Comparison of ENCODE assay signal across 13 mouse cellular contexts in the genomic region with DNA sequence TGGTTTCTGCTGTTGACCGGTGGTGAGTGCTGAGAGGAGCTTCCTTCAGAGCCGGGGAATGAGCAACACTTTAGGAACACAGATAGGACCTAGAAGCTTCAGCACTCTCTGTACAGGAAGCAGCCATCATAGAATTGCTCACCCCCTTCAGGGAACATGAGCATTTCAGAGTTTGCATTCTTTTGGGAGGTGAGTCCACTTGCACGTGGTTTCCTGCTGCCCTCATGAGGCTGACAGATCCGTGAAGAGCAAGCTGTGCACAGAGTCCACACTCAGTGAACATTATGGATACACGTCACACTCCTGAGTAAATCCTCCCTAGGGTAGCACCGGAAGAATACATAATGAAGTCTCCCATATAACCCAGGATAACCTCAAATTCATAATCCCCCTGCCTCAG.
A peak's percentile ranks its signal among the peaks of the same experiment; 100 is the strongest.
DNase-seq lines count a peak whose midpoint lies in the region; ATAC-seq and TF ChIP-seq lines count a peak whose summit lies in the region.
"Had no signal": no experiment of that assay in that cellular context is flagged by ENCODE, and none has a peak within 500 bp of the region (broad histone marks: within the 10 kb centered on the region; RNA-seq: fewer than 3 reads in every experiment).

No protein-coding gene starts in this region.

- no peak overlapping the region for H3K4me3 ChIP-seq in forebrain, embryonic 10.5 days
- no peak overlapping the region for H3K4me3 ChIP-seq in forebrain, embryonic 15.5 days
- no peak overlapping the region for H3K4me3 ChIP-seq in kidney, postnatal 0 days (replicated peaks; ENCODE audit: low read depth, low read length)
- no peak overlapping the region for H3K4me3 ChIP-seq in CH12.LX (replicated peaks in 1 of 3; ENCODE audit: low read depth in 2 of 3, low read length in 2 of 3, poor library complexity in 1 of 3)
- 0 out of 2 replicates have a peak overlapping the region, but pooled peaks have one; percentile 18 for H3K4me3 ChIP-seq in limb, embryonic 10.5 days
- H3K4me3 ChIP-seq: heart, embryonic 12.5 days had no signal

- H3K9ac ChIP-seq in forebrain, embryonic 15.5 days (replicated peaks), result no peak overlapping the region
- H3K9ac ChIP-seq in kidney, postnatal 0 days (ENCODE audit: low read depth, low read length), result no peak overlapping the region
- H3K9ac ChIP-seq in CH12.LX (ENCODE audit: insufficient read depth, low read depth), result no peak overlapping the region

- H3K36me3 ChIP-seq in forebrain, embryonic 10.5 days (replicated peaks), result no peaks in the 10 kb centered on the region
- no peaks in the 10 kb centered on the region for H3K36me3 ChIP-seq in forebrain, embryonic 15.5 days
- no peaks in the 10 kb centered on the region for H3K36me3 ChIP-seq in kidney, postnatal 0 days (ENCODE audit: insufficient read depth, low read length)
- H3K36me3 ChIP-seq in CH12.LX (replicated peaks in 1 of 2; ENCODE audit: control insufficient read depth in 1 of 2, insufficient read depth in 1 of 2, low read length in 1 of 2), result peaks cover 0 to 25% of the 10 kb centered on the region in 2 experiments
- no peaks in the 10 kb centered on the region for H3K36me3 ChIP-seq in limb, embryonic 10.5 days
- H3K36me3 ChIP-seq: heart, embryonic 12.5 days had no signal

- intact Hi-C loops in left cerebral cortex, postnatal 4 days (cut with DNase I), result no loop called here

- TF ChIP-seq POLR2A in CH12.LX (IDR thresholded peaks at IDR 0.05; ENCODE audit: low read depth, low read length), result no peak

- in situ Hi-C loops in CH12.LX (cut with MboI; ENCODE audit: low pct_ligation_motif_present, low pct_unique_long_range_greater_than_20kb, low sequenced_read_pairs), result no loop called here

- TF ChIP-seq RAD21 in CH12.LX (IDR thresholded peaks at IDR 0.05; ENCODE audit: low read depth, low read length), result peak; percentile 15

- dilution Hi-C loops in CH12.LX (cut with MboI; ENCODE audit: extremely low pct_ligation_motif_present, extremely low pct_unique_long_range_greater_than_20kb, low sequenced_read_pairs), result no loop called here

- no peak for ATAC-seq in forebrain, embryonic 15.5 days (replicated peaks)
- no peak for ATAC-seq in kidney, postnatal 0 days (replicated peaks; ENCODE audit: low FRiP score, low read depth)

- WGBS in forebrain, embryonic 10.5 days, result 76% methylated on average over 6 of the region's 6 CpGs
- WGBS in forebrain, embryonic 15.5 days, result 68% methylated on average over 6 of the region's 6 CpGs
- WGBS in kidney, postnatal 0 days, result 46% methylated on average over 6 of the region's 6 CpGs
- 75% methylated on average over 6 of the region's 6 CpGs for WGBS in limb, embryonic 10.5 days

- H3K4me2 ChIP-seq in forebrain, embryonic 15.5 days (replicated peaks), result no peak overlapping the region
- no peak overlapping the region for H3K4me2 ChIP-seq in kidney, postnatal 0 days (ENCODE audit: low read length)
- no peak overlapping the region for H3K4me2 ChIP-seq in CH12.LX (ENCODE audit: insufficient read depth, low read depth, poor library complexity, severe bottlenecking)

- no peaks in the 10 kb centered on the region for H3K27me3 ChIP-seq in forebrain, embryonic 10.5 days (ENCODE audit: poor library complexity, severe bottlenecking)
- no peaks in the 10 kb centered on the region for H3K27me3 ChIP-seq in forebrain, embryonic 15.5 days
- H3K27me3 ChIP-seq in kidney, postnatal 0 days (ENCODE audit: insufficient read depth, low read length), result no peaks in the 10 kb centered on the region
- H3K27me3 ChIP-seq in CH12.LX (replicated peaks), result no peaks in the 10 kb centered on the region
- H3K27me3 ChIP-seq in limb, embryonic 10.5 days (ENCODE audit: low read depth, poor library complexity, severe bottlenecking), result no peaks in the 10 kb centered on the region
- H3K27me3 ChIP-seq: heart, embryonic 12.5 days had no signal

- peaks cover 42% of the 10 kb centered on the region for H3K4me1 ChIP-seq in forebrain, embryonic 10.5 days
- peaks cover 13% of the 10 kb centered on the region for H3K4me1 ChIP-seq in forebrain, embryonic 15.5 days
- peaks cover 18% of the 10 kb centered on the region for H3K4me1 ChIP-seq in kidney, postnatal 0 days (replicated peaks; ENCODE audit: insufficient read depth, low read length)
- peaks cover 14 to 54% of the 10 kb centered on the region in 2 experiments for H3K4me1 ChIP-seq in CH12.LX (ENCODE audit: control insufficient read depth in 1 of 2, insufficient read depth in 2 of 2)
- peaks cover 74% of the 10 kb centered on the region for H3K4me1 ChIP-seq in limb, embryonic 10.5 days

- no peak for TF ChIP-seq EP300 in CH12.LX (IDR thresholded peaks at IDR 0.05; ENCODE audit: low read length)

- H3K9me3 ChIP-seq in forebrain, embryonic 10.5 days, result no peaks in the 10 kb centered on the region
- H3K9me3 ChIP-seq in forebrain, embryonic 15.5 days, result no peaks in the 10 kb centered on the region
- no peaks in the 10 kb centered on the region for H3K9me3 ChIP-seq in kidney, postnatal 0 days (replicated peaks; ENCODE audit: low read length)
- H3K9me3 ChIP-seq in CH12.LX (replicated peaks; ENCODE audit: low read length), result no peaks in the 10 kb centered on the region
- no peaks in the 10 kb centered on the region for H3K9me3 ChIP-seq in limb, embryonic 10.5 days (replicated peaks)
- H3K9me3 ChIP-seq: G1E; heart, embryonic 12.5 days had no signal

- peak overlapping the region; percentile 26; the same call in 1 of the 2 replicates for H3K27ac ChIP-seq in forebrain, embryonic 10.5 days
- H3K27ac ChIP-seq in forebrain, embryonic 15.5 days (replicated peaks), result no peak overlapping the region
- no peak overlapping the region for H3K27ac ChIP-seq in kidney, postnatal 0 days
- no peak overlapping the region for H3K27ac ChIP-seq in CH12.LX (ENCODE audit: insufficient read depth, low read depth)
- peak overlapping the region; percentile 81 for H3K27ac ChIP-seq in limb, embryonic 10.5 days

- H3K79me2 ChIP-seq in CH12.LX (replicated peaks; ENCODE audit: control insufficient read depth, extremely low read depth, insufficient read depth, poor library complexity, severe bottlenecking), result no peaks in the 10 kb centered on the region

- TF ChIP-seq CTCF in kidney, postnatal 0 days (IDR thresholded peaks at IDR 0.05; ENCODE audit: low read depth), result peak; percentile 45; the same call in 1 of the 2 replicates
- TF ChIP-seq CTCF in CH12.LX (conservative IDR thresholded peaks at IDR 0.05 in 1 of 2, IDR thresholded peaks at IDR 0.05 in 1 of 2; ENCODE audit: low read depth in 2 of 2, low read length in 2 of 2), result peak in 1 of 2 experiments; percentile 25; a peak in 2 of 4 replicates

- DNase-seq in forebrain, embryonic 10.5 days (ENCODE audit: extremely low spot score, low spot score), result no peak
- DNase-seq in kidney, postnatal 0 days (ENCODE audit: low spot score), result no peak
- DNase-seq in kidney, postnatal 36 days, result no peak
- no peak for DNase-seq in CH12.LX (ENCODE audit: extremely low read depth)
- DNase-seq in limb, embryonic 10.5 days (ENCODE audit: low spot score), result no peak
- no peak for DNase-seq in left cerebral cortex, postnatal 4 days
- DNase-seq in MN1 (ENCODE audit: low spot score), result no peak
- DNase-seq: cerebellum, postnatal 36 days; kidney, adult 11 months; lung, postnatal 10 days had no signal

TF ChIP-seq in CH12.LX, 34 proteins besides CTCF, POLR2A, EP300 and RAD21:
- TF ChIP-seq MAX (IDR thresholded peaks at IDR 0.05; ENCODE audit: low read length) (no peak), BHLHE40 (IDR thresholded peaks at IDR 0.05; ENCODE audit: low read depth, low read length) (no peak), SIN3A (IDR thresholded peaks at IDR 0.05; ENCODE audit: low read length) (no peak)
TF ChIP-seq in CH12.LX: peak in this region for 0.

Comparison
In these comparisons a context has a peak if more than half of its experiments do, and no peak if none do; other contexts are left out.
1. H3K27ac ChIP-seq: peak in forebrain, embryonic 10.5 days (single experiment) and limb, embryonic 10.5 days (single experiment); none in forebrain, embryonic 15.5 days (single experiment), kidney, postnatal 0 days (single experiment) and CH12.LX (single experiment).